Mouse (Mus musculus) stomach, postnatal 0 days (tissue): ENCODE measurements around the gene Kcnj6.

Source experiments
- CTCF ChIP-seq: IDR thresholded peaks from 2 replicates; pipeline ENCODE4 v1.5.1; 2016; ENCODE audit warnings: antibody characterized with exemption, low read depth, mild to moderate bottlenecking, moderate library complexity
- EP300 ChIP-seq: optimal IDR thresholded peaks from 2 replicates; pipeline ENCODE3; 2016; ENCODE audit warnings: antibody characterized with exemption

DNA sequence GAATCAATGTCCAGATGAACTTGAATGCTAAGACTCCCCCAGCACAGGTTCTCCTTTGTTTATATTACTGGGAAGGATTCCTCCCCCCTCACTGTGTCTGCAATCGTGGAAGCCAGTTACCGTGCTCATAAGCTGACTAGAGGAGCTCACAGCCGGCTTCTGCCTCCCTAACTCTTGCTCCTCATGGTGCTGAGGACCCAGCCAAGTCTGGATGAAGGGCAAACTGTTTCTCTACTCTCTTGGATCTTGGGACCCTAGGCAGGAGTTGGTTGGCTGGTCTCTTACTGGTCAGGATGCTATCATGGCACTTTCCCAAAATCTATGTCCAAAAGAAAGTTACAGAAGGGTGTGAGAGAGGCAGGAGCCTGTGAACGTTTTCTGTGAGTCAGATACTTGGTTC is 2.6 kb downstream of the Kcnj6 start:
- TF ChIP-seq CTCF = no peak
- TF ChIP-seq EP300 = no peak
